Mouse (Mus musculus) limb, embryonic 11.5 days (tissue): ENCODE data around the gene Rprd1b. TPM values are rescaled to one million over a fixed set of nuclear protein-coding genes. Genes with fewer than 3 reads are reported as not detected.

Experiments used
- ATAC-seq: fragments of 200-750 bp; cut with Nextera tagmentation; 2 replicates; pipeline ENCODE4 v1.8.0; 2017; ENCODE audit warnings: low read depth; ENCODE audit not compliant: insufficient number of reproducible peaks, low FRiP score, low TSS enrichment
- DNase-seq: peaks from one replicate; pipeline ENCODE4 v3.0.0-alpha.2; 2015; ENCODE audit warnings: low spot score
- H3K27ac ChIP-seq: fragments of 300-500 bp; sonication (generic); replicated peaks from 2 replicates; pipeline ENCODE4 v1.5.1; 2014; ENCODE audit warnings: low read depth, mild to moderate bottlenecking, low read length
- H3K27me3 ChIP-seq: fragments of 300-500 bp; sonication (generic); 2 replicates; pipeline ENCODE4 v1.6.1; 2014; ENCODE audit warnings: mild to moderate bottlenecking, low read length, mixed read lengths; ENCODE audit not compliant: control insufficient read depth, insufficient read depth
- H3K36me3 ChIP-seq: fragments of 300-500 bp; sonication (generic); 2 replicates; pipeline ENCODE4 v1.6.1; 2014; ENCODE audit warnings: mild to moderate bottlenecking, low read length, moderate library complexity, mixed read lengths; ENCODE audit not compliant: control insufficient read depth, insufficient read depth
- H3K4me1 ChIP-seq: fragments of 300-500 bp; sonication (generic); 2 replicates; pipeline ENCODE4 v1.6.1; 2014; ENCODE audit warnings: low read length, mixed read lengths; ENCODE audit not compliant: control insufficient read depth, insufficient read depth
- H3K4me2 ChIP-seq: fragments of 300-500 bp; sonication (generic); 2 replicates; pipeline ENCODE4 v1.6.1; 2014; ENCODE audit warnings: low read depth, mild to moderate bottlenecking, moderate library complexity; ENCODE audit not compliant: severe bottlenecking
- H3K4me3 ChIP-seq: fragments of 300-500 bp; sonication (generic); 2 replicates; pipeline ENCODE4 v1.5.1; 2014; ENCODE audit warnings: low read depth, low read length
- H3K9ac ChIP-seq: fragments of 300-500 bp; sonication (generic); 2 replicates; pipeline ENCODE4 v1.6.1; 2014; ENCODE audit warnings: mild to moderate bottlenecking, low read length
- H3K9me3 ChIP-seq: fragments of 300-500 bp; sonication (generic); 2 replicates; pipeline ENCODE4 v1.6.1; 2016; ENCODE audit warnings: low read length; ENCODE audit not compliant: control insufficient read depth
- WGBS: fragments of 180-500 bp; shearing (Covaris S2); extraction: QIAGEN DNeasy Blood & Tissue Kit; methylation state at CpG from one replicate; pipeline ENCODE4 v1.1.7; 2014; 5-methylcytosine and 5-hydroxymethylcytosine counted together
- polyA plus RNA-seq: library from polyadenylated mRNA; unstranded; fragments of >200 nt; fragmentation: Nextera tagmentation; extraction: Ambion mirVana; gene quantifications from 2 replicates; pipeline ENCODE4 v1.2.1, GENCODE M21; 2014

Gene Rprd1b
- polyA plus RNA-seq, 1 experiment from 2014 or later: 64.7 TPM

DNA sequence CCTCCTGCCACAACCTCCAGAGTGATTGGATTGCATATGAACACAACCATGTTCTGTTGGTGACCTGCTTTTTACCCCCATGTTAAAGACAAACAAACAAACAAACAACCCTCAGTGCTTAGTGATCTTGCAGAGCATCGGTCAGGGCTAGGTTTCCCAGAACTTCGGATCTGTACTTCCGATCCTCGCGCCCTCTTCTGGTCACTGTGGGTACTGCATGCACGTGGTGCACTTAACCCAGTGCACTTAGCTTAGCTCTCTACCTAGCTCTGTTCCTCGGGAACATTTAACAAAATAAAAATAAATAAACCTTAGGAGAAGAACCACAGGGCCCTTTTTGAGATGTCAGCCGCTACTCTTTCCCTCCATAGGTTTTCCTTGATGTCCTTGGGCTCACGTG lies 152.5 kb downstream of the Rprd1b start:
- DNase-seq (peak; percentile 80), ATAC-seq (no peak)
- Histone ChIP-seq H3K9me3 (no peaks in the 10 kb centered on the region), H3K27ac (no peak overlapping the region), H3K4me1 (no peaks in the 10 kb centered on the region; the same call in none of the 2 replicates), H3K27me3 (no peaks in the 10 kb centered on the region), H3K36me3 (no peaks in the 10 kb centered on the region), H3K4me3 (no peak overlapping the region), H3K9ac (no peak overlapping the region), H3K4me2 (no peak overlapping the region)
- 42% methylated on average over 9 of the region's 9 CpGs for whole genome bisulfite sequencing

Other genes starting within 250 kb of the Rprd1b start
- 0.14 TPM in 1 of 2 replicates, not detected in the other for gene Vstm2l, start 113.8 kb upstream of the Rprd1b start, polyA plus RNA-seq
- gene Tti1, start 64 bp upstream of the Rprd1b start, polyA plus RNA-seq: 32.4 and 33.5 TPM in 2 replicates
- 1.2 and 1.7 TPM in 2 replicates for gene Tgm2, start 117.9 kb downstream of the Rprd1b start, polyA plus RNA-seq
- gene D630003M21Rik, start 200.7 kb downstream of the Rprd1b start, polyA plus RNA-seq: 2.3 and 3.2 TPM in 2 replicates
- not detected in 2 replicates for gene Bpi, start 229.6 kb downstream of the Rprd1b start, polyA plus RNA-seq